Mouse (Mus musculus) testis, postnatal 10 days (tissue): Measurements from ENCODE around the gene Kntc1.

ENCODE experiments used
- DNase-seq: peaks from one replicate; pipeline ENCODE4 v3.0.0; 2021; ENCODE audit warnings: low spot score

Gene Kntc1

GRCm38 (mm10) chr5:123869615-123870014 lies 120.1 kb downstream of the Kntc1 start:
- no peak for DNase-seq
